In the genomic region with DNA sequence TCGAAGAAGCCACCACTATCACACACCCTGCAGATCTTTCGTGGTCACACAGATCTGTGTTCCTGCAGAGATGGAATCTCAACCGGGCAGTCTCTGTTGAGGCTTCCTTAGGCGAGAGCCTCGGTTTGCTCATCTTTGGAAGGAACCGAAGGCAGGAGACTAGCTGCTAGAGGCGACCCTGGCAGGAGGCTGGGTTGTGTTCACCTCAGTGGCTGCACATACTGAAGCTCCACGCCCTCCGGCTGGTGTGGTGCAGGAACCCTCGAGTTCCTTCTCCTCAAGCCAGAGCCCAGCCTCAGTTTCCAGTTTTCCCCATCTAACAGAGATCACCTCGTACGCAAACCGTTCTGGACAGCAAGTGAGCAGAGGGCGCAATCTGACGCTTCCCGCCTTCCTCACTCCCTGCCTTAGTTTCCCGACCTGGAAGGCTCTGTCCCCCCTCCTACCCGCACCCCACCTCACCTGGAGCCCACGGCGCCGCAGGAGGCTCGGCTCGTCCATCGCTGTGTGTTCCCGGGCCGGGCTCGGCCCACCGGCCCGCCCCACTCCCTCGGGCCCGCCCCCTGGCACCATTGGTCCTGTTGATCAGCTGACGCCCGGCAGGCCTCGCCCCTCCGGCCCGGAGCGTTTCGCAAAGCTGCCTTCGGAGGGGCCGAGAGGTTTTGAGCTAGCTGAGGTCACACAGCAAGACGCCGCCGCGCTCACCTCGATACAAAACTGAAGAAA, we compare ENCODE assay signal across 8 mouse cellular contexts. TPM values are rescaled to one million over a fixed set of nuclear protein-coding genes. Genes with fewer than 3 reads are reported as not detected.
DNase-seq lines count a peak whose midpoint lies in the region; ATAC-seq and TF ChIP-seq lines count a peak whose summit lies in the region.

Gene Mast3, minus strand, starts transcription at position 574 of the 726 bp plus-strand sequence.

- peak within 1 kb of the TSS; percentile 66 for H3K4me3 ChIP-seq in erythroblast, embryonic 14.5 days (replicated peaks)
- H3K4me3 ChIP-seq in heart, embryonic 13.5 days, result peak within 1 kb of the TSS; percentile 63
- H3K4me3 ChIP-seq in liver, embryonic 16.5 days (ENCODE audit: low read depth, low read length), result peak within 1 kb of the TSS; percentile 68
- H3K4me3 ChIP-seq in neural tube, embryonic 13.5 days, result peak within 1 kb of the TSS; percentile 51
- peak within 1 kb of the TSS; percentile 84 for H3K4me3 ChIP-seq in testis, adult 2 months (ENCODE audit: control insufficient read depth, low read depth, low read length)

- H3K9ac ChIP-seq in heart, embryonic 13.5 days, result peak within 1 kb of the TSS; percentile 75
- H3K9ac ChIP-seq in liver, embryonic 16.5 days (ENCODE audit: low read depth, low read length), result peak within 1 kb of the TSS; percentile 48
- H3K9ac ChIP-seq in neural tube, embryonic 13.5 days, result peak within 1 kb of the TSS; percentile 68

- no peaks in the 10 kb centered on the region for H3K9me3 ChIP-seq in erythroblast, embryonic 14.5 days (ENCODE audit: control insufficient read depth, low read length)
- H3K9me3 ChIP-seq in heart, embryonic 13.5 days, result no peaks in the 10 kb centered on the region
- H3K9me3 ChIP-seq in liver, embryonic 16.5 days (replicated peaks; ENCODE audit: control insufficient read depth, low read length), result no peaks in the 10 kb centered on the region
- H3K9me3 ChIP-seq in neural tube, embryonic 13.5 days, result no peaks in the 10 kb centered on the region

- no peak for TF ChIP-seq CTCF in testis, adult 2 months (IDR thresholded peaks at IDR 0.05; ENCODE audit: control insufficient read depth, insufficient read depth, insufficient replicate concordance, low read depth, low read length)

- WGBS in heart, embryonic 13.5 days, result 1% methylated on average over 45 of the region's 45 CpGs
- 1% methylated on average over 44 of the region's 45 CpGs for WGBS in liver, embryonic 16.5 days (ENCODE audit: insufficient replicate concordance)
- 2% methylated on average over 45 of the region's 45 CpGs for WGBS in neural tube, embryonic 13.5 days

- DNase-seq in A20 (ENCODE audit: low read depth, low spot score), result peak; percentile 93
- DNase-seq in adrenal gland, adult 2 months, result peak; percentile 94
- peak; percentile 94 for DNase-seq in kidney, postnatal 10 days

- peak; percentile 63; the same call in 1 of the 2 replicates for ATAC-seq in heart, embryonic 13.5 days (ENCODE audit: extremely low read depth, insufficient number of reproducible peaks, low FRiP score, low TSS enrichment)
- peak; percentile 95 for ATAC-seq in liver, embryonic 16.5 days (ENCODE audit: low read depth)
- ATAC-seq in neural tube, embryonic 13.5 days (ENCODE audit: low read depth), result peak; percentile 81

- no peaks in the 10 kb centered on the region for H3K36me3 ChIP-seq in erythroblast, embryonic 14.5 days (ENCODE audit: control insufficient read depth)
- no peaks in the 10 kb centered on the region for H3K36me3 ChIP-seq in heart, embryonic 13.5 days
- no peaks in the 10 kb centered on the region for H3K36me3 ChIP-seq in liver, embryonic 16.5 days (ENCODE audit: control insufficient read depth, insufficient read depth)
- H3K36me3 ChIP-seq in neural tube, embryonic 13.5 days, result no peaks in the 10 kb centered on the region
- no peaks in the 10 kb centered on the region for H3K36me3 ChIP-seq in testis, adult 2 months (ENCODE audit: control insufficient read depth, insufficient read depth, low read length)

- peak within 1 kb of the TSS; percentile 95 for H3K4me2 ChIP-seq in heart, embryonic 13.5 days
- H3K4me2 ChIP-seq in liver, embryonic 16.5 days (ENCODE audit: low read depth, low read length), result peak within 1 kb of the TSS; percentile 99
- H3K4me2 ChIP-seq in neural tube, embryonic 13.5 days, result peak within 1 kb of the TSS; percentile 75

- H3K27ac ChIP-seq in heart, embryonic 13.5 days (replicated peaks), result no peak within 1 kb of the TSS
- peak within 1 kb of the TSS; percentile 73 for H3K27ac ChIP-seq in liver, embryonic 16.5 days (ENCODE audit: low read length)
- H3K27ac ChIP-seq in neural tube, embryonic 13.5 days (replicated peaks), result no peak within 1 kb of the TSS
- H3K27ac ChIP-seq in testis, adult 2 months (ENCODE audit: control insufficient read depth, insufficient read depth, low read depth, low read length), result no peak within 1 kb of the TSS

- H3K27me3 ChIP-seq in erythroblast, embryonic 14.5 days (ENCODE audit: control insufficient read depth), result peaks cover 25% of the 10 kb centered on the region
- peaks cover 79% of the 10 kb centered on the region for H3K27me3 ChIP-seq in heart, embryonic 13.5 days (replicated peaks)
- peaks cover 18% of the 10 kb centered on the region for H3K27me3 ChIP-seq in liver, embryonic 16.5 days (ENCODE audit: control insufficient read depth, insufficient read depth, low read depth, low read length)
- peaks cover 75% of the 10 kb centered on the region for H3K27me3 ChIP-seq in neural tube, embryonic 13.5 days
- H3K27me3 ChIP-seq in testis, adult 2 months (ENCODE audit: control insufficient read depth, insufficient read depth, low read length), result no peaks in the 10 kb centered on the region; the same call in 1 of the 2 replicates

- peaks cover 57% of the 10 kb centered on the region for H3K4me1 ChIP-seq in erythroblast, embryonic 14.5 days (ENCODE audit: control insufficient read depth)
- peaks cover 13% of the 10 kb centered on the region for H3K4me1 ChIP-seq in heart, embryonic 13.5 days
- peaks cover 49% of the 10 kb centered on the region for H3K4me1 ChIP-seq in liver, embryonic 16.5 days (ENCODE audit: control insufficient read depth, low read depth, low read length)
- peaks cover 25% of the 10 kb centered on the region for H3K4me1 ChIP-seq in neural tube, embryonic 13.5 days (replicated peaks)
- H3K4me1 ChIP-seq in testis, adult 2 months (ENCODE audit: control insufficient read depth, insufficient read depth, low read length), result peaks cover 10% of the 10 kb centered on the region

- peak; percentile 15; the same call in 1 of the 2 replicates for TF ChIP-seq POLR2A in testis, adult 2 months (IDR thresholded peaks at IDR 0.05; ENCODE audit: control insufficient read depth, low read depth, low read length)

RNA-seq across cellular contexts. Expression of gene Mast3, which starts in this region (rescaled TPM):
- total RNA-seq in adrenal gland, adult 2 months (2021), result 10 to 100 TPM; 18.9 to 20.5 TPM
- 91.5 and 91.7 TPM in 2 replicates for polyA plus RNA-seq in adrenal gland, adult 2 months (2012; rRNA removed)
- polyA plus RNA-seq in erythroblast, embryonic 14.5 days (2012), result 3.7 and 4.8 TPM in 2 replicates
- 5.6 and 6.7 TPM in 2 replicates for polyA plus RNA-seq in heart, embryonic 13.5 days (2015; fragmentation: Nextera tagmentation; extraction: Ambion mirVana)
- polyA plus RNA-seq in liver, embryonic 16.5 days (2015; fragmentation: Nextera tagmentation; extraction: Ambion mirVana), result 7.5 and 9.0 TPM in 2 replicates
- 15.8 and 17.6 TPM in 2 replicates for polyA plus RNA-seq in neural tube, embryonic 13.5 days (2015; fragmentation: Nextera tagmentation; extraction: Ambion mirVana)
- polyA plus RNA-seq in testis, adult 2 months (2012; rRNA removed), result 11.0 and 13.1 TPM in 2 replicates
